Mouse (Mus musculus): ENCODE measurements at regions not wholly inside any gene's neighbourhood (a gene's known extent, or its start where the extent isn't known, plus 50 kb on each side); places are given as distances from the start of the nearest gene placed in this dataset.

- no peaks in the 10 kb centered on the region for H3K36me3 ChIP-seq
- no peaks in the 10 kb centered on the region for H3K4me1 ChIP-seq (replicated peaks)
- H3K9ac ChIP-seq, result no peak overlapping the region
- peaks cover 18% of the 10 kb centered on the region; the same call in 1 of the 2 replicates for H3K27me3 ChIP-seq
- WGBS (ENCODE audit: insufficient replicate concordance), result 61% methylated on average over 3 of the region's 3 CpGs
- no peak overlapping the region for H3K4me2 ChIP-seq
- ATAC-seq (ENCODE audit: low read depth) (no peak), DNase-seq (no peak)
- 0 out of 2 replicates have a peak, but pooled peaks cover 3% of the 10 kb centered on the region for H3K9me3 ChIP-seq (replicated peaks)
- H3K4me3 ChIP-seq (replicated peaks), result no peak overlapping the region
- no peak overlapping the region for H3K27ac ChIP-seq
Measured at GRCm38 (mm10) chr7:117285206-117285605, 95.6 kb upstream of the Xylt1 start.

- Histone ChIP-seq H3K4me3 (replicated peaks) (no peak overlapping the region), H3K9me3 (replicated peaks) (0 out of 2 replicates have a peak, but pooled peaks cover 3% of the 10 kb centered on the region), H3K9ac (no peak overlapping the region), H3K4me2 (no peak overlapping the region), H3K36me3 (no peaks in the 10 kb centered on the region), H3K27ac (no peak overlapping the region), H3K4me1 (replicated peaks) (no peaks in the 10 kb centered on the region), H3K27me3 (peaks cover 18% of the 10 kb centered on the region; the same call in 1 of the 2 replicates)
- ATAC-seq (ENCODE audit: low read depth) (no peak), DNase-seq (no peak)
- WGBS (ENCODE audit: insufficient replicate concordance), result 58% methylated on average over 5 of the region's 5 CpGs
Measured at GRCm38 (mm10) chr7:117285985-117286384, 94.8 kb upstream of the Xylt1 start.

DNA sequence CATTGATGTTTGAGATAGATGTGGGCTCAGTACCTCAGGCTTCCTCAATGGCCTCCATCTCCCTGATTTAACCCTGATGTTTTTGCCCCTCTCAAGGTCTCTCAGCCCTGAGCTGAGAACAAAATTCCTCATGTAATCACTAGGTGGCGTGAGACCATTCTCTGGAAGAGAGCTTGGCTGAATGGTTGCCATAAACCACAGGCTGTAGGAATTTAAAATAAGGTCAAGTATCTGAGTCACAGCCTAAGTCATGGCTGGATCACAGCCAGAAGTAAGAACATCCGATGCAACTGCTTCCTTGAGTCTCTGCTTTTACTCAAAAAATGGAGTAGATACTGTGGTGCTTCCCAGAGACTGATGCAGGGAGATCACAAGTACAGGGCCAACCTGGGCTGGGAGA is 77.1 kb upstream of the Xylt1 start:
- Histone ChIP-seq H3K9me3 (replicated peaks) (no peaks in the 10 kb centered on the region), H3K4me1 (replicated peaks) (no peaks in the 10 kb centered on the region), H3K27ac (no peak overlapping the region), H3K4me2 (no peak overlapping the region), H3K36me3 (no peaks in the 10 kb centered on the region), H3K4me3 (replicated peaks) (no peak overlapping the region), H3K27me3 (no peaks in the 10 kb centered on the region), H3K9ac (no peak overlapping the region)
- ATAC-seq (ENCODE audit: low read depth) (no peak), DNase-seq (no peak)
- WGBS (ENCODE audit: insufficient replicate concordance), result 25% methylated on average over 2 of the region's 2 CpGs

GRCm38 (mm10) chr7:117310586-117311200 is 70.1 kb upstream of the Xylt1 start:
- no peaks in the 10 kb centered on the region for H3K27me3 ChIP-seq
- no peaks in the 10 kb centered on the region for H3K4me1 ChIP-seq (replicated peaks)
- no peak overlapping the region for H3K9ac ChIP-seq
- H3K36me3 ChIP-seq, result no peaks in the 10 kb centered on the region
- ATAC-seq (ENCODE audit: low read depth) (no peak), DNase-seq (no peak)
- H3K4me2 ChIP-seq, result no peak overlapping the region
- no peak overlapping the region for H3K4me3 ChIP-seq (replicated peaks)
- no peaks in the 10 kb centered on the region for H3K9me3 ChIP-seq (replicated peaks)
- WGBS (ENCODE audit: insufficient replicate concordance), result 55% methylated on average over 2 of the region's 2 CpGs
- H3K27ac ChIP-seq, result no peak overlapping the region

GRCm38 (mm10) chr7:117311316-117311715 is 69.5 kb upstream of the Xylt1 start:
- no peaks in the 10 kb centered on the region for H3K9me3 ChIP-seq (replicated peaks)
- H3K9ac ChIP-seq, result no peak overlapping the region
- H3K4me1 ChIP-seq (replicated peaks), result no peaks in the 10 kb centered on the region
- no peak for DNase-seq
- H3K4me2 ChIP-seq, result no peak overlapping the region
- no peaks in the 10 kb centered on the region for H3K27me3 ChIP-seq
- H3K36me3 ChIP-seq, result no peaks in the 10 kb centered on the region
- no peak for ATAC-seq (ENCODE audit: low read depth)
- no peak overlapping the region for H3K4me3 ChIP-seq (replicated peaks)
- WGBS (ENCODE audit: insufficient replicate concordance), result 55% methylated on average over 4 of the region's 4 CpGs
- H3K27ac ChIP-seq, result no peak overlapping the region

GRCm38 (mm10) chr7:117316126-117316805 is 64.5 kb upstream of the Xylt1 start:
- Histone ChIP-seq H3K9ac (no peak overlapping the region), H3K9me3 (replicated peaks) (no peaks in the 10 kb centered on the region), H3K4me1 (replicated peaks) (no peaks in the 10 kb centered on the region), H3K36me3 (no peaks in the 10 kb centered on the region), H3K27me3 (no peaks in the 10 kb centered on the region), H3K4me3 (replicated peaks) (no peak overlapping the region), H3K4me2 (no peak overlapping the region), H3K27ac (no peak overlapping the region)
- WGBS (ENCODE audit: insufficient replicate concordance), result 65% methylated on average over 5 of the region's 5 CpGs
- DNase-seq (no peak), ATAC-seq (ENCODE audit: low read depth) (no peak)

- Histone ChIP-seq H3K4me3 (replicated peaks) (no peak overlapping the region), H3K27ac (no peak overlapping the region), H3K27me3 (no peaks in the 10 kb centered on the region), H3K36me3 (no peaks in the 10 kb centered on the region), H3K9ac (no peak overlapping the region), H3K4me2 (no peak overlapping the region), H3K4me1 (replicated peaks) (no peaks in the 10 kb centered on the region), H3K9me3 (replicated peaks) (no peaks in the 10 kb centered on the region)
- no peak for ATAC-seq (ENCODE audit: low read depth)
- DNase-seq, result no peak
- 53% methylated on average over 2 of the region's 2 CpGs for WGBS (ENCODE audit: insufficient replicate concordance)
Measured at GRCm38 (mm10) chr7:117317362-117317761, 63.4 kb upstream of the Xylt1 start.

DNA sequence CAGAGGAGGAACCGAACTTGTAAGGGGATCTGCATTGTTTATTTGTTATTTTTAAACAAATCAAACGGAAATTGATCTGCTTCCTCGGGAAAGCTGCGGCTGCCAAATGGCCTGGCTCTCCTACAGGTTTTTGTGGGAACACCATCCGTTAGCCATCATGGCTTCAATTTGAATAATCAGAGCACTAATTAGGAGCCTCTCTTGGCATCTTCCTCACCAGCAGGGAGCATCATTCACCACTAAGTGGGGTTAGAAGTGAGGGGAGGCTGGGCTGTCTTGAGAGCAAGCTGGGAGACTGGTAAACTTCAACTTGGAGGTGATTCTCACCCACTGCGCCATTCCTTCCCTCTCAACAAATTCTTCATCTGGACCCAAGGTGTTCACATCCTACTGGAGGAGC is 60.2 kb upstream of the Xylt1 start:
- H3K27ac ChIP-seq, result no peak overlapping the region
- no peak overlapping the region for H3K4me2 ChIP-seq
- ATAC-seq (ENCODE audit: low read depth) (no peak), DNase-seq (no peak)
- no peak overlapping the region for H3K9ac ChIP-seq
- H3K36me3 ChIP-seq, result no peaks in the 10 kb centered on the region
- H3K27me3 ChIP-seq, result no peaks in the 10 kb centered on the region
- no peaks in the 10 kb centered on the region for H3K4me1 ChIP-seq (replicated peaks)
- H3K9me3 ChIP-seq (replicated peaks), result no peaks in the 10 kb centered on the region
- 35% methylated on average over 6 of the region's 6 CpGs for whole genome bisulfite sequencing (ENCODE audit: insufficient replicate concordance)
- H3K4me3 ChIP-seq (replicated peaks), result no peak overlapping the region

All from liver, embryonic 13.5 days (tissue).